Mouse (Mus musculus): ENCODE results near the gene Olfr1443.

DNA sequence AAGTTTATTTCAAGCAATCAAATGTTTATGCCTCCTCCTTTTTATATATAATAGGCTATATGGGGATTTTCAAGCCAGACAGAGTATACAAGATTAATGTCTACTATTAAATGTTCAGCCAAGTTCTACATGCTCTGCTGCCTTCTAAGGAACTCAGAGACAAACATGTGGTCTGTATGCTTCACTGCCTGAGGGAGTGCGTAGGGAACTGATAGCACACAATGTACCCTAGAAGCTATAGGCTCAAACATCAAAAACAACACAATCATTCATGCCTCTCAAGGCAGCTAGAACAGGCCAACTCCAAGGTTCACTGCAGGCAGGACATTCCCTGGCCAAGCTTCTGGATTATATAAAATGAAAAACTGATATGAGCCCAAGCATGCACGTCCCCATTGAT lies 30.5 kb downstream of the Olfr1443 start:
- TF ChIP-seq EP300 (IDR thresholded peaks at IDR 0.05; ENCODE audit: low read depth): no peak
- TF ChIP-seq CTCF (IDR thresholded peaks at IDR 0.05; ENCODE audit: low read depth): no peak

Measured in liver, embryonic 14.5 days (tissue).